In the genomic region with DNA sequence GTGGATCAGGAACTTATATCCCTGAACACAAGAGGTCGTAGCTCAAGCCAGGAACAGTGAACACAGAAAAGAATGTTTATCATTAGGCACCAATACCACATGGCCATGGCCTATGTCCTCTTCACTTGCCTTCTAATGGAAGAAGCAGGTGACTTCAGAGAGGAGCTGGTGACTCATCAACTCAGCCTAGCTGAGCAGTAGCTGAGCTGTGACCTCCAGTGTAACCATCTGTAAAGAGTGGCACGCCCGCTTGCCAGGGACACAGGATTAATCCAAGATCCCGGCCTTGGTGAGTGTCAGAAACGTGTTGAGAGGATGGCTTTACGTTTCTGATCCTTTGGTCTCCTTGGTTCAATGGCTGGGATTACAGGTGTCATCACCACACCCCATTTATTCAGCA, we compare ENCODE assay signal across 10 mouse cellular contexts.
DNase-seq lines count a peak whose midpoint lies in the region; ATAC-seq lines count a peak whose summit lies in the region.
"Had no signal": no experiment of that assay in that cellular context is flagged by ENCODE, and none has a peak within 500 bp of the region (broad histone marks: within the 10 kb centered on the region; RNA-seq: fewer than 3 reads in every experiment).

No protein-coding gene starts in this region.

- no peak overlapping the region for H3K4me2 ChIP-seq in kidney, embryonic 15.5 days
- no peak overlapping the region for H3K4me2 ChIP-seq in neural tube, embryonic 15.5 days
- H3K4me2 ChIP-seq in hindbrain, embryonic 12.5 days (replicated peaks): no peak overlapping the region

- H3K36me3 ChIP-seq in kidney, embryonic 15.5 days: no peaks in the 10 kb centered on the region
- no peaks in the 10 kb centered on the region for H3K36me3 ChIP-seq in neural tube, embryonic 15.5 days
- no peaks in the 10 kb centered on the region for H3K36me3 ChIP-seq in hindbrain, embryonic 12.5 days
- H3K36me3 ChIP-seq: embryonic facial prominence, embryonic 10.5 days had no signal

- WGBS in kidney, embryonic 15.5 days: 50% methylated on average over 6 of the region's 6 CpGs
- 82% methylated on average over 6 of the region's 6 CpGs for WGBS in neural tube, embryonic 15.5 days
- WGBS in hindbrain, embryonic 12.5 days: 87% methylated on average over 6 of the region's 6 CpGs

- no peak overlapping the region for H3K4me3 ChIP-seq in brown adipose tissue, adult 24 weeks (ENCODE audit: insufficient read depth, low read depth, low read length)
- H3K4me3 ChIP-seq in kidney, embryonic 15.5 days (replicated peaks): no peak overlapping the region
- H3K4me3 ChIP-seq in neural tube, embryonic 15.5 days (replicated peaks): no peak overlapping the region
- H3K4me3 ChIP-seq in hindbrain, embryonic 12.5 days: no peak overlapping the region
- H3K4me3 ChIP-seq: embryonic facial prominence, embryonic 10.5 days had no signal

- no peaks in the 10 kb centered on the region for H3K9me3 ChIP-seq in kidney, embryonic 15.5 days (replicated peaks)
- no peaks in the 10 kb centered on the region for H3K9me3 ChIP-seq in neural tube, embryonic 15.5 days (replicated peaks)
- no peaks in the 10 kb centered on the region for H3K9me3 ChIP-seq in hindbrain, embryonic 12.5 days (replicated peaks)
- H3K9me3 ChIP-seq: embryonic facial prominence, embryonic 10.5 days had no signal

- peak; percentile 76 for DNase-seq in adrenal gland, adult 2 months
- DNase-seq in adrenal gland, adult 18-20 months (ENCODE audit: low spot score in 2 of 2): no peak
- DNase-seq in 416B (ENCODE audit: low read depth): peak; percentile 15
- DNase-seq in layer of hippocampus, adult 9-11 months: no peak
- DNase-seq: cerebellum, adult 9-10 months had no signal

- H3K27me3 ChIP-seq in kidney, embryonic 15.5 days: no peaks in the 10 kb centered on the region
- H3K27me3 ChIP-seq in neural tube, embryonic 15.5 days (replicated peaks): no peaks in the 10 kb centered on the region
- H3K27me3 ChIP-seq in hindbrain, embryonic 12.5 days: no peaks in the 10 kb centered on the region

- H3K9ac ChIP-seq in kidney, embryonic 15.5 days: no peak overlapping the region
- no peak overlapping the region for H3K9ac ChIP-seq in neural tube, embryonic 15.5 days (replicated peaks)
- H3K9ac ChIP-seq in hindbrain, embryonic 12.5 days: no peak overlapping the region

- H3K27ac ChIP-seq in brown adipose tissue, adult 24 weeks (replicated peaks; ENCODE audit: low read depth, low read length): peak overlapping the region; percentile 71
- peak overlapping the region; percentile 22 for H3K27ac ChIP-seq in kidney, embryonic 15.5 days
- H3K27ac ChIP-seq in neural tube, embryonic 15.5 days (replicated peaks): no peak overlapping the region
- H3K27ac ChIP-seq in hindbrain, embryonic 12.5 days: no peak overlapping the region
- H3K27ac ChIP-seq: embryonic facial prominence, embryonic 10.5 days had no signal

- peak; percentile 83 for ATAC-seq in kidney, embryonic 15.5 days (replicated peaks; ENCODE audit: low FRiP score)
- no peak for ATAC-seq in neural tube, embryonic 15.5 days (ENCODE audit: low FRiP score)
- no peak for ATAC-seq in hindbrain, embryonic 12.5 days (ENCODE audit: low FRiP score)

- H3K4me1 ChIP-seq in brown adipose tissue, adult 24 weeks (ENCODE audit: control insufficient read depth, insufficient read depth, insufficient read length, low read length): peaks cover 4% of the 10 kb centered on the region; the same call in 1 of the 2 replicates
- peaks cover 30% of the 10 kb centered on the region for H3K4me1 ChIP-seq in kidney, embryonic 15.5 days
- H3K4me1 ChIP-seq in neural tube, embryonic 15.5 days: peaks cover 7% of the 10 kb centered on the region
- no peaks in the 10 kb centered on the region for H3K4me1 ChIP-seq in hindbrain, embryonic 12.5 days
- H3K4me1 ChIP-seq: embryonic facial prominence, embryonic 10.5 days had no signal

Comparison
In these comparisons a context has a peak if more than half of its experiments do, and no peak if none do; other contexts are left out.
1. DNase-seq: peak in adrenal gland, adult 2 months (single experiment) and 416B (single experiment); none in adrenal gland, adult 18-20 months (0 of 2) and layer of hippocampus, adult 9-11 months (single experiment).
2. H3K27ac ChIP-seq: peak in brown adipose tissue, adult 24 weeks (single experiment) and kidney, embryonic 15.5 days (single experiment); none in neural tube, embryonic 15.5 days (single experiment) and hindbrain, embryonic 12.5 days (single experiment).